Mouse (Mus musculus) limb, embryonic 11.5 days (tissue): ENCODE results near the gene Bhlhe40. TPM values are rescaled to one million over a fixed set of nuclear protein-coding genes. Genes with fewer than 3 reads are reported as not detected.

Experiments
- ATAC-seq: fragments of 200-750 bp; cut with Nextera tagmentation; 2 replicates; pipeline ENCODE4 v1.8.0; 2017; ENCODE audit warnings: low read depth; ENCODE audit not compliant: insufficient number of reproducible peaks, low FRiP score, low TSS enrichment
- DNase-seq: peaks from one replicate; pipeline ENCODE4 v3.0.0-alpha.2; 2015; ENCODE audit warnings: low spot score
- H3K27ac ChIP-seq: fragments of 300-500 bp; sonication (generic); replicated peaks from 2 replicates; pipeline ENCODE4 v1.5.1; 2014; ENCODE audit warnings: low read depth, mild to moderate bottlenecking, low read length
- H3K27me3 ChIP-seq: fragments of 300-500 bp; sonication (generic); 2 replicates; pipeline ENCODE4 v1.6.1; 2014; ENCODE audit warnings: mild to moderate bottlenecking, low read length, mixed read lengths; ENCODE audit not compliant: control insufficient read depth, insufficient read depth
- H3K36me3 ChIP-seq: fragments of 300-500 bp; sonication (generic); 2 replicates; pipeline ENCODE4 v1.6.1; 2014; ENCODE audit warnings: mild to moderate bottlenecking, low read length, moderate library complexity, mixed read lengths; ENCODE audit not compliant: control insufficient read depth, insufficient read depth
- H3K4me1 ChIP-seq: fragments of 300-500 bp; sonication (generic); 2 replicates; pipeline ENCODE4 v1.6.1; 2014; ENCODE audit warnings: low read length, mixed read lengths; ENCODE audit not compliant: control insufficient read depth, insufficient read depth
- H3K4me2 ChIP-seq: fragments of 300-500 bp; sonication (generic); 2 replicates; pipeline ENCODE4 v1.6.1; 2014; ENCODE audit warnings: low read depth, mild to moderate bottlenecking, moderate library complexity; ENCODE audit not compliant: severe bottlenecking
- H3K4me3 ChIP-seq: fragments of 300-500 bp; sonication (generic); 2 replicates; pipeline ENCODE4 v1.5.1; 2014; ENCODE audit warnings: low read depth, low read length
- H3K9ac ChIP-seq: fragments of 300-500 bp; sonication (generic); 2 replicates; pipeline ENCODE4 v1.6.1; 2014; ENCODE audit warnings: mild to moderate bottlenecking, low read length
- H3K9me3 ChIP-seq: fragments of 300-500 bp; sonication (generic); 2 replicates; pipeline ENCODE4 v1.6.1; 2016; ENCODE audit warnings: low read length; ENCODE audit not compliant: control insufficient read depth
- WGBS: fragments of 180-500 bp; shearing (Covaris S2); extraction: QIAGEN DNeasy Blood & Tissue Kit; methylation state at CpG from one replicate; pipeline ENCODE4 v1.1.7; 2014; 5-methylcytosine and 5-hydroxymethylcytosine counted together
- polyA plus RNA-seq: library from polyadenylated mRNA; unstranded; fragments of >200 nt; fragmentation: Nextera tagmentation; extraction: Ambion mirVana; gene quantifications from 2 replicates; pipeline ENCODE4 v1.2.1, GENCODE M21; 2014

Bhlhe40 gene
- polyA plus RNA-seq, 1 experiment from 2014 or later = 3.2 TPM

DNA sequence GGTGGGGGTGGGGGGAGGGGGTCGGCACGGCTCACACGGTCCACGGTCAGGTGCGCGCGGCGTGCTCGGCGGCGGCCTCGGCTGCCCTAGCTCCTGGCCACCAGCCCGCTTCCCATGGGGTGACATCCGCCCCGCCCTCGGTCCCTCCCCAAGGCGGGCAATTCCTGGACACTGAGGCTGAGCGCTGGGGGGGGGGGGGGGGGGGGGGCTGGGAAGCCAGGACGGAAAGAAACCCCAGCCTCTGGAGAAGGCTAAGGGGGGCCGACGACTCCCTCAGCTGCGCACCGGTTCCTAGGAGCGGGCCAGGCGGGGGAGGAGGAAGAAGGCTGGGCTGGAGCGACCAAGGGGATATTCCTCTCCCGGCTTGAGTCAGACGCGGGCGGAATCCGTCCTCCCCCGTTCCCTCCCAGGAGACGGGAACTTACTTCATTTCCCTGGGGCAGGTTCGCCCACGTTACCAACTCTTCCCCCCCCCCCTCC is 663 bp upstream of the Bhlhe40 start:
- Histone ChIP-seq H3K4me1 (no peaks in the 10 kb centered on the region), H3K27ac (peak overlapping the region; percentile 55; the same call in 1 of the 2 replicates), H3K9ac (peak overlapping the region; percentile 53), H3K36me3 (no peaks in the 10 kb centered on the region), H3K27me3 (peaks cover 12% of the 10 kb centered on the region), H3K4me2 (peak overlapping the region; percentile 99), H3K4me3 (peak overlapping the region; percentile 41), H3K9me3 (no peaks in the 10 kb centered on the region)
- peak; percentile 74 for DNase-seq
- WGBS = 0% methylated on average over 11 of the region's 35 CpGs
- peak; percentile 66 for ATAC-seq

DNA sequence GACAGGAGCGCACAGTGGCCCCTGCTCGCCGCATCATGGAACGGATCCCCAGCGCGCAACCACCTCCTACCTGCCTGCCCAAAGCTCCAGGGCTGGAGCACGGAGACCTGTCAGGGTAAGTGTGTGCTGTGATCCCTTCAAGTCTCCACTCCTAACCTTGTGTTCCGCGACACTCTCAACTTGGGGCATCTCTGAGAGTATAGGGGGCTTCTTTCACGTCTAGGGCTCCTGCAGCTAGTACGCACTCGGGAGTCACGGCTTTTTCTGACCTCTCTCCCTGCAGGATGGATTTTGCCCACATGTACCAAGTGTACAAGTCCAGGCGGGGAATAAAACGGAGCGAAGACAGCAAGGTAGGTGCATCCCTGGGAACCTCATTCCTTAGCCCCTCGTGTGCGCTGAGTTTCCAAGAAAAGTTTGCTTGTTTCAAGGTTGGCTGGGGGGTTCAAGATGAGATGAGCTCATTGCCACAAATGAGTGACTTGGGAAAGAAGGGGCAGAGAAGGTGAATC is 505 bp downstream of the Bhlhe40 start:
- DNase-seq (no peak), ATAC-seq (0 out of 2 replicates have a peak, but pooled peaks have one; percentile 1)
- H3K4me3 ChIP-seq = peak overlapping the region; percentile 41
- under 1% methylated on average over 18 of the region's 18 CpGs for WGBS
- no peaks in the 10 kb centered on the region for H3K9me3 ChIP-seq
- no peak overlapping the region for H3K27ac ChIP-seq
- no peaks in the 10 kb centered on the region for H3K4me1 ChIP-seq
- H3K27me3 ChIP-seq = peaks cover 12% of the 10 kb centered on the region
- no peaks in the 10 kb centered on the region for H3K36me3 ChIP-seq
- H3K9ac ChIP-seq = no peak overlapping the region
- peak overlapping the region; percentile 99 for H3K4me2 ChIP-seq

DNA sequence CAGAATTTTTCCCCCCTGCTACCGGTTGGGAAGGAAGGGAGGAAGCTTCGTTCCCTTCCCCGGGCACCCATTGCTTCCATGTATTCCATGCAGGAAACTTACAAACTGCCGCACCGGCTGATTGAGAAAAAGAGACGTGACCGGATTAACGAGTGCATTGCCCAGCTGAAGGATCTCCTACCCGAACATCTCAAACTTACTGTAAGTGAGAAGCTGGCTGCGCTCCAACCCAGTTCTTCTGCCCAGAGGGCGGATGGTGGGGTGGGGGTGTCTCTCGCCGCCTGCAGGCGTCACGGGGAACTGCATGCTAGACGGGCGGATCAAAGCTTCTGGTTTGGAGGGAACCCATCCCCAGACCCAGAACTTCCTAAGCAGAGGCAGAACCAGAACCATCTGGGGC is 983 bp downstream of the Bhlhe40 start:
- peak; percentile 84 for DNase-seq
- no peaks in the 10 kb centered on the region for H3K9me3 ChIP-seq
- H3K4me1 ChIP-seq = no peaks in the 10 kb centered on the region
- H3K4me3 ChIP-seq = peak overlapping the region; percentile 41; the same call in 1 of the 2 replicates
- WGBS = 2% methylated on average over 17 of the region's 17 CpGs
- peaks cover 12% of the 10 kb centered on the region for H3K27me3 ChIP-seq
- no peak for ATAC-seq
- no peak overlapping the region for H3K27ac ChIP-seq
- H3K9ac ChIP-seq = no peak overlapping the region
- peak overlapping the region; percentile 99 for H3K4me2 ChIP-seq
- H3K36me3 ChIP-seq = no peaks in the 10 kb centered on the region

DNA sequence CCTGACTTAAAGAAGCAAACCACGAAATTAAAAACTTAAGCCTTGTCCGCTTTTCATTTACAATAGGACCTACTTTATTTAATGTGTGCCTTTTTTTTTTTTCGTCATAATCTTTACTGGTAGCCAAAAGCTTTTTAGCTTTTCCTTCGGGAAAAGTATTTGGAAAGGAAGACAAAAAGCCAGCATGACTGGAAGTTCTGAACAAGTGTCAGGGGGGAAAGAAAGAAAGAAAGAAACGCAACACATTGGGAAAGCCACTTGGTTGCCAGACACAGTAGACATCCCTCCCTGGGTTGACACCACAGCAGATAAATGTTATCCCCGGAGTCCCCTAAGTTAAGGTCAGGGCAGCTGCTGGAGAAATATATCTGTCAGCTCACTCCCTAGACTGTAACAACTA is 1.5 kb downstream of the Bhlhe40 start:
- peaks cover 12% of the 10 kb centered on the region for H3K27me3 ChIP-seq
- no peak overlapping the region for H3K4me2 ChIP-seq

DNA sequence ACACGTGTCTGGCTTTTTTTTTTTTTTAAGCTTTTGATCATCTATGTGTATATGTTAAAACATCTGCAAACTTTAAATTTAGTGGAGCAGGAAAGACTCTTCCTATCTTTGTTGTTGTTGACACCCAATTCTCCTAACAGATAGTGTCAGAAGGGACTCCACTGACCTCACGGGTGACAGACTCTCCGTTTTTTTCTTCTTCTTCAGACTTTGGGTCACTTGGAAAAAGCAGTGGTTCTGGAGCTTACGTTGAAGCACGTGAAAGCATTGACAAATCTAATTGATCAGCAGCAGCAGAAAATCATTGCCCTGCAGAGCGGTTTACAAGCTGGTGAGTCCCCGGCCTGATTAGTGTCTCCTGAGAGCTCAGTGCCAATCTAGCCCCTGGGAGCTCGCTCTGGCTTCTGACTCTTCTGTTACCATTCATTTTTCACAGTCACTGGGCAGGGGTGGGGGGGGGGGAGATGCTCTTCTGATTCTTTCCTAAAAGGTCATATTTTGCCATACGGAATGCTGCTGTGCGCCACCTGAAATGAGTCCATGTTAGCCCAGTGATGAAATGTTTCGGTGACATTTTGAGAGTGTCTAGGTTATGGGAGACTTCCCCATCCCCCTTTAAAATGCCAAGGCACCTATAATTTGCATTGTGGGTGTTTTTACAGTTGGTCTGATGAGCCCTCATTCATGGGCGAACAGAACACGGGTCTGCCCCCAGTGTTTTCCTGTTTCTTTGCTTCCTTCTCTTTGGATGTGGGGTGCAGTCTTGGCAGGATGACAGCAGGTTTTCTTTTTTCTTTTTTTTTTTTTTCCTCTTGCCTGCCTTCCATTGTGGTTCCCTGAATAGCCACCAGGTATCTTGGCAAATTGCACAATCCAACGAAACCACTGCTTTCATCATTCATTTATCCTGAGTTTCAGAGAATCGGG is 2.1 kb downstream of the Bhlhe40 start:
- H3K4me2 ChIP-seq = no peak overlapping the region
- no peak overlapping the region for H3K4me3 ChIP-seq
- no peak overlapping the region for H3K27ac ChIP-seq
- peaks cover 12% of the 10 kb centered on the region for H3K27me3 ChIP-seq
- H3K9ac ChIP-seq = no peak overlapping the region
- H3K4me1 ChIP-seq = no peaks in the 10 kb centered on the region
- no peaks in the 10 kb centered on the region for H3K36me3 ChIP-seq
- ATAC-seq (no peak), DNase-seq (no peak)
- H3K9me3 ChIP-seq = no peaks in the 10 kb centered on the region
- WGBS = 67% methylated on average over 15 of the region's 15 CpGs

More for the DNA sequence above, 1.5 kb downstream of the Bhlhe40 start:
- Histone ChIP-seq H3K27ac (no peak overlapping the region), H3K4me3 (no peak overlapping the region), H3K9me3 (no peaks in the 10 kb centered on the region), H3K9ac (no peak overlapping the region), H3K4me1 (no peaks in the 10 kb centered on the region), H3K36me3 (no peaks in the 10 kb centered on the region)
- 60% methylated on average over 6 of the region's 6 CpGs for WGBS
- no peak for ATAC-seq
- no peak for DNase-seq

DNA sequence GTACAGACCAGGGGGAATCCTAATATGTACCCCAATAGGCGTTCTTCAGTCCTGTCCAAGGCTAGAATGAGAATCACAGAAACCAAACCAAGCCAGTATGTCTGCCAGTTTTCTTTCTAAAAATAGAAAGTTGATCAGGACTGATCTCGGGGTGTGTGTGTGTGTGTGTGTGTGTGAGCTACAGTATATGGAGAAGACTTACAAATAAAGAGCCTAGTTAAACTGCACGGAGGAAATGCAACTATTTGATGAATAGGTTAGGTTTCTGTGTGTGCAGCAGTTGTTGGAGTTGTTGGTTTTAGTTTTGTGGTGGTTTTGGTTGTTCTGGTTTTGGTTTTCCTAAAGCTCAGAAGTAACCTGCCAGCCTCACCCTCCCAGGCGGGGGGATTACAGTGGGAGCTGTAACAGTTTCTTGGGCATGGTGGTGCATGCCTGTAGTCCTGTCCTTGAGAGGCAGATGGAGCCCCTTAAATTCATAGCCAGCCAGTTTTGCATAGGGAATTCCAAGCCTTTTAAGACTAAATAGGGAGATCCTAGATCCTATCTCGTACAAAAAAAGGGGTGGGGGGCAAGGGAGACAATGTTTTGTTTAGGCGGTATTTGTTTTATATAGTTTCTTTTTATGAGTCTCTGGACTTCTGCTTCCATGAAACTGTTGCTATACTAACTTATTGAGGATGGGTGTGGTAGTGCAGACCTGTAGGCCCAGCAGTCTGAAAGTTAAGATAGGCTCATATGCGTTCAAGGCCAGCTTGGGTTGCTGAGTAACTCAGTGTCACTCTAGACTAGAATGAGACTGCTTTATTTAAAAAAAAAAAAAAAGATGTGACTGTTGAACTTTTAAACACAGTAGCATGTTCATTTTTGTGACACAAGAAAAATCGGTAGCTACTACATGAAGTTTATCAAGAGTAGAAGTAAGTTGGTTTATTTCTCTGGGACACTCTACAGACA is 3.1 kb downstream of the Bhlhe40 start:
- 86% methylated on average over 8 of the region's 8 CpGs for WGBS
- Histone ChIP-seq H3K9ac (no peak overlapping the region), H3K4me1 (no peaks in the 10 kb centered on the region), H3K27me3 (peaks cover 12% of the 10 kb centered on the region), H3K27ac (no peak overlapping the region), H3K4me3 (no peak overlapping the region), H3K36me3 (no peaks in the 10 kb centered on the region), H3K9me3 (no peaks in the 10 kb centered on the region), H3K4me2 (no peak overlapping the region)
- ATAC-seq (no peak), DNase-seq (no peak)

DNA sequence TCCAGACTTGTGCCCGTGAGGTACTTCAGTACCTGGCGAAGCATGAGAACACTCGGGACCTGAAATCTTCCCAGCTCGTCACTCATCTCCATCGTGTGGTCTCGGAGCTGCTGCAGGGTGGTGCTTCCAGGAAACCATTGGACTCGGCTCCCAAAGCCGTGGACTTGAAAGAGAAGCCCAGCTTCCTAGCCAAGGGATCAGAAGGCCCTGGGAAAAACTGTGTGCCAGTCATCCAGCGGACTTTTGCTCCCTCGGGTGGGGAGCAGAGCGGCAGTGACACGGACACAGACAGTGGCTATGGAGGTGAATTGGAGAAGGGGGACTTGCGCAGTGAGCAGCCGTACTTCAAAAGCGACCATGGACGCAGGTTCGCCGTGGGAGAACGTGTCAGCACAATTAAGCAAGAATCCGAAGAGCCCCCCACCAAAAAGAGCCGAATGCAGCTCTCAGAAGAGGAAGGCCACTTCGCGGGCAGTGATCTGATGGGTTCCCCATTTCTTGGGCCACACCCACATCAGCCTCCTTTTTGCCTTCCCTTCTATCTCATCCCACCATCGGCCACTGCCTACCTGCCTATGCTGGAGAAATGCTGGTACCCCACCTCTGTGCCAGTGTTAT is 4.2 kb downstream of the Bhlhe40 start:
- H3K27me3 ChIP-seq = peaks cover 12% of the 10 kb centered on the region
- no peaks in the 10 kb centered on the region for H3K4me1 ChIP-seq
- no peaks in the 10 kb centered on the region for H3K9me3 ChIP-seq
- no peak for DNase-seq
- no peak overlapping the region for H3K4me2 ChIP-seq
- WGBS = 87% methylated on average over 24 of the region's 24 CpGs
- no peaks in the 10 kb centered on the region for H3K36me3 ChIP-seq
- no peak overlapping the region for H3K9ac ChIP-seq
- no peak overlapping the region for H3K4me3 ChIP-seq
- no peak for ATAC-seq
- H3K27ac ChIP-seq = no peak overlapping the region
